Mouse (Mus musculus): ENCODE results near the gene 2210016F16Rik.
"Not testable (repeated sequence)": the region's sequence is repeated elsewhere in the genome, so short reads cannot be mapped to it uniquely, and the experiment has no call there.

2210016F16Rik gene

DNA sequence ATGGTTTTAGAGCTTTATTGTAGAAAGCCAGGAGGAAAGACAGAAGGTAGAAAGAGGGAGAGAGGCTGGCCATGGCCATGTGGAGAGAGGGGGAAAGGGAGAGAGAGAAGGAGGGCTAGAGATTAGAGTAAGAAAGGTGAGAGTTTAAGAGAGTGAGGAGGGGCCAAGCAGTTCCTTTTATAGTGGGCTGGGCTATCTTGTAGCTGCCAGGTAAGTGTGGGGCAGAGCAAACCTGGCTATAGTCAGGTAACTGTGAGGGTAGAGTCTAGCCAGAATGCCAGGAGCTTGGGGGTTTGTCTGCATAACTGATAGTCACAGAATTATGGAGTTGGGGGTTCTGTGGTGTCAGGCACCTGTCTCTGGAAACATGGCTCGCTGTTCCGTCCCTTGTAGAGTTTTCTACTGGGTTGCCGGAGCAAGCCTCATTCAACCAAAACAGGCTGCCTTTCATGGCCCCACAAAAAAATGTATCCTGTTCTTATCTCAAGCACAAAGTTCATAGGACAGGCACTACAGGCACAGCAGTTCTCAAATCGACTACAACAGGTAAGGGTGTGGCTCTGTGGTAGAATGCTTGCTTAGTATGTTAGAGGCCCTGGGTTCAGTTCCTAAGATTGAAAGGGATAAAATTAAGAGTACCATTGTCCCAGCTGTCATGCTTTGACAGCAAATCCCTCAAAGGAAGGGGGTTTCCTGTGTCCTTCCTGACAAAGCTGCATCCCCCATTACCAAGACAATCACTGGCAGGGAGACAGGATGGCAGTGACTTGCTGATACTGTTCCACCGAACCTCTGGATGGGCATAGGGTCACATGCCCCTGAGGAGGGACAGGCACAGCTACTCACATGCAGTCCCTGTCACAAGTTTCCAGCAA lies 12.5 kb downstream of the 2210016F16Rik start:
- no peak for DNase-seq (ENCODE audit: low spot score)

GRCm38 (mm10) chr13:58368835-58369234 lies 16.2 kb downstream of the 2210016F16Rik start:
- no peak for DNase-seq (ENCODE audit: low spot score)

DNA sequence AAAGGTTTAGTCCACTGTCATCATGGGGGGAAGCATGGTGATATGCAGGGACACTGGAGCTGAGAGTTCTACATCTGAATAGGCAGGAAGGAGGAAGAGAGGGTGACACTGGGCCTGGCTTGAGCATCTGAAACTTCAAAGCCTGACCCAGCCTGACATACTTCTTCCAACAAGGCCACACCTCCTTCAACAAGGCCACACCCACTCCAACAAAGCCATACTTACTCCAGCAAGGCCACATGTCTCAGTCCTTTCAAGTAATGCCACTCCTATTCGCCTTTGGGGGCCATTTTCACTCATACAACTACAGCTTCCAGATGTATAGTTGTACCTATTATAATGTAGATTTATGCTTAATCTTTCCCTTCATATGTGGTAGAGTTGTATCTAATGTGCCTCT lies 17.4 kb downstream of the 2210016F16Rik start:
- no peak for DNase-seq (ENCODE audit: low spot score)

DNA sequence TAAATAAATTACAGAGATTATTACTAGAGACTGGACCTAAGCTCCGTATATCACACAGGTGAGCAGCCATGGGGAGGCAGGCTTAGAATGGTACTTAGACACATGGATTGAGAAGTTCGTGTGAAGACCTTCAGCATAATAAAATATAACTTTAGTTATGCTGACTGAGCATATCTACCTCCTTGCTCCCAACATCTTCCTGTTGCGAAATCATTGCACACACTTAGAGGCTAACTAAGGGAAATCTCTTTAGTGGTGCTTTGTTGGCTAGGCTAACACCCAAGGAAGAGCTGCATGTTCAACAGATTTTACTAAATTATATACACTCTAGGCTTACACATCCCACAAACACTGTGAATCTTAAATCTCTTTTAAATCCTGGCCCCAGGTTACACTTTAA lies 18.7 kb downstream of the 2210016F16Rik start:
- no peak for DNase-seq (ENCODE audit: low spot score)

- DNase-seq (ENCODE audit: low spot score), result not testable (repeated sequence)
These were observed 19.8 kb downstream of the 2210016F16Rik start for GRCm38 (mm10) chr13:58365179-58365578.

DNA sequence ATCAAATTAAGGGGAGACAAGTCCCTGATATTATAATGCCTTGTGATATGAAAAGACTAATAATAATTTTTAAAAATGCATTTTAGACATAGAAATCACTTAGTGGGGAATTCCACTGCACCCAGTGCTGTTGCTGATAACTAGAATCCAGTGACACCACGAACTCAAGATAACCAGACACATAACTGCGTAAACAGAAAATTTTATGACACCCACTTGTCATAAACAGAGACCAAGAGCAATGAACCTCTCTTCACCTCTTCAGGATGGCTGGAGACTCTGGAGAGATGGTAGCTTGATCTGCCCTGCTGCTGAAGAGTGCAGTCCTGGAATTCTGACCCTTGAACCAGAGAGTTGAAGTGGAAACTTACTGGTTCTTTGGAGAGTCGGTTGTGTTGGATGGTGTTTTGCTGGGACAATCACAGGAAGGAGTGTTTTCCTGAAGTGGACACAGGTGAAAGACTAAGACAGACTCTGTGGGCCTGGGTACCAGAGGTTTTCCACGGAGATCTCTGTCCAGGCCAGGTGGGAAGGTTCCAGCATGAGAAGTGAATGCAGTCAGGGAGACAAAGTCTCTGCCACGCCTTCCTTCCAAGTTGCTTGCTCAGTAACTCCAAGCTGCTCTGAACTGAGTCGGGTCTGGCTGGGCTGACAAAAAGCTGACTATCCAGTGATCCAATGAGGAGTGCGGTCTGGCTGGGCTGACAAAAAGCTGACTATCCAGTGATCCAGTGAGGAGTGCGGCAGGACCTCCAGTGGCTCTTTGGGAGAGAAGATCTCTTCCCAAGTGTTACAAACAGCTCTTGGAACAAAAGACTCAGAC lies 20.5 kb downstream of the 2210016F16Rik start:
- no peak for DNase-seq (ENCODE audit: low spot score)

DNA sequence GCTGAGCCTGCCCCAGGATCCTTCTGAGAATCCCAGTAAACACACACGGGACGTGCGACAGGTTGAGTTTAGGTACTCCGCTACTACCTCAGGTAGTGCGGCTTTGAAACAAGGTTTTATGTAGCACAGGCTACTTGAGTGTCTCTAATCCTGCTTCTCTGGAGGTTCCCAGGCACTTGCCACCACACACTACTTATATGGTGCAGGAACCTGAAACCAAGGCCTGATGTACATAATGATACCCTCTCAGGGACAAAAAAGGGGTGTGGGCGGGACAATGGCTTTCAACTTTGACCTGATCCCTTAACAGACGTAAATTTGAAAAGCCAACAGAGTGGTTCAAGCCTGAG lies 25.7 kb downstream of the 2210016F16Rik start:
- no peak for DNase-seq (ENCODE audit: low spot score)

DNA sequence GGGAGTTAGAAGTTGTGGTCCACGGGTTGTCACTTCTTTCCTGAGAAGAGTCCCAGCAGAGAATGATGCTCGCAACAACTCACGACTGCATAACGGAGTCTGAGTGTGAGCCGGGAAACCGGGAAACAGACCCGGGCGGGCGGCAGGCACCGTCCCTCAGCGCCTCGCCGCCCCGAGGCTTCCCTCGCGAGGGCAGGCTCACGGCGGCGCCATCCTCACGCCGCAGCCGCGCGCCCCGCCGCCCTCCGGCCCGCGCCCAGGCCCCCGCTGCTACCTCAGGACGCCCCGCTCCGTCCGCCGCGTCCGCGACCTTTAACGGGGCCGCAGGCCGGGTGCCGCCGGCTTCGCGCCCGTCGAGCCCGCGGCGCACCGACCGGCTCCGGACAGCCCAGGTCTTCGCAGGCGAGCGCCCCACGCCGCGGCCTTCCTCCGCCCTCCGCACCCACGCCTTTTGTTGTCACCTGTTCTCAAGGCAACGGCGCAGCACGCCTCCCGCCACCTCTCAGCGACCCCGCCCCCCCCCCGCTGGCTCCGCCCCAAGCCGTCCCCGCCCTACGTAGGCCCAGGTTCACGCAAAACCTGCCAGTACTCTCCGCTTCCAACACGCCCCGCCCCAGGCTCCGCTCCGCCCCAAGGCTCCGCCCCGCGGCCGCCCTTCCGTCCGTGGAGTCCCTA lies 26.3 kb downstream of the 2210016F16Rik start, which contains the start of gene Kif27:
TSS of gene Kif27 (minus strand) at position 494 of the 675 bp plus-strand sequence.
- DNase-seq (ENCODE audit: low spot score), result peak; percentile 54

GRCm38 (mm10) chr13:58352996-58353395 lies 32.0 kb downstream of the 2210016F16Rik start:
- no peak for DNase-seq (ENCODE audit: low spot score)

DNA sequence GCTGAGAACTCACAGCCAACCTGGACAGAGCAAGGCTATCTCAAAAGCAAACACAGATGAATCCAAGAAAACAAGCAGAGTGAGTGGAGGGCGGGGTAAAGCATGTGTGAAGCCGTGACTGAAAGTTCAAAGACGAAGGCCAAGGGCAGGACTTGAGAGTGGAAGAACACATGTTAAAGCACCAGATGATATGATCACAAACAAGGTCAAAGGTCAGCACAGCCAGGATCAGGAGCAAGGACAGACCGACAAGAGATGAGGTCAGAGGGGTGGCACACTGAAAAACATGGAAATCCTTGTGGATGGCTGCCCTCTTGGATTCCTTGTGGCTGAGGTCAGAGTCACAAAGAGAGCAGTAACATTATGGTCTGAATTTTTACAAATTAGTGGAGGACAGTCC lies 34.4 kb downstream of the 2210016F16Rik start:
- no peak for DNase-seq (ENCODE audit: low spot score)

- DNase-seq (ENCODE audit: low spot score), result no peak
These were observed 40.5 kb downstream of the 2210016F16Rik start for GRCm38 (mm10) chr13:58344505-58344904.

GRCm38 (mm10) chr13:58337456-58337855 lies 47.6 kb downstream of the 2210016F16Rik start:
- no peak for DNase-seq (ENCODE audit: low spot score)

DNA sequence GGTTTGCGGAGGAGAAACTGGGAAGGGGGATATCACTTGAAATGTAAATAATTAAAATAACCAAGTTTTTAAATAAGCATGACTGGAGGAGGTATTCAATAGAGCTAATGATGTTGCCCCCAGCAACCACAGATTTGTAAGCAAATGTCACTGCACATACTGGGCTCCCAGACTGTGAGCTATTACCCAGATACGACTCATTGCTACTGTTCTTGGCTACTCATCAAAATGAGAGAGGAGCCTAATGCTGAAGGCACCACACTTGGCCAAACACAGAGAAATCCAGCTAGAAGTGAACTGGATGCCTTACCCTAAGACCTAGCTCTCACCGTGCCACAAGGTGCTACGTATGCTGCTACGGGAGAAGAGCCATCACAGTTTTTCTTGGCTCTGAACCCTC lies 50.9 kb downstream of the 2210016F16Rik start:
- DNase-seq (ENCODE audit: low spot score), result no peak

Data from MN1 (cell line).